Mouse (Mus musculus) heart, embryonic 15.5 days (tissue): ENCODE measurements around the gene Sec62. TPM values are rescaled to one million over a fixed set of nuclear protein-coding genes. Genes with fewer than 3 reads are reported as not detected.
A peak's percentile ranks its signal among the peaks of the same experiment; 100 is the strongest.

Source experiments
- ATAC-seq: fragments of 200-750 bp; cut with Nextera tagmentation; replicated peaks from 2 replicates; pipeline ENCODE4 v1.8.0; 2017; ENCODE audit warnings: low read depth, moderate TSS enrichment; ENCODE audit not compliant: insufficient number of reproducible peaks, insufficient read depth, low FRiP score
- H3K27ac ChIP-seq: fragments of 300-500 bp; sonication (generic); 2 replicates; pipeline ENCODE4 v1.5.1; 2015; ENCODE audit warnings: mild to moderate bottlenecking, inconsistent platforms
- H3K27me3 ChIP-seq: fragments of 300-500 bp; sonication (generic); 2 replicates; pipeline ENCODE4 v1.6.1; 2015; ENCODE audit warnings: inconsistent platforms
- H3K36me3 ChIP-seq: fragments of 300-500 bp; sonication (generic); 2 replicates; pipeline ENCODE4 v1.6.1; 2015; ENCODE audit warnings: mild to moderate bottlenecking, inconsistent platforms
- H3K4me1 ChIP-seq: fragments of 300-500 bp; sonication (generic); replicated peaks from 2 replicates; pipeline ENCODE4 v1.6.1; 2015; ENCODE audit warnings: inconsistent platforms
- H3K4me2 ChIP-seq: fragments of 300-500 bp; sonication (generic); 2 replicates; pipeline ENCODE4 v1.6.1; 2015; ENCODE audit warnings: inconsistent platforms, mild to moderate bottlenecking, moderate library complexity
- H3K4me3 ChIP-seq: fragments of 300-500 bp; sonication (generic); 2 replicates; pipeline ENCODE4 v1.5.1; 2015; ENCODE audit warnings: mild to moderate bottlenecking, inconsistent platforms
- H3K9ac ChIP-seq: fragments of 300-500 bp; sonication (generic); 2 replicates; pipeline ENCODE4 v1.6.1; 2015; ENCODE audit warnings: mild to moderate bottlenecking, inconsistent platforms
- H3K9me3 ChIP-seq: fragments of 300-500 bp; sonication (generic); replicated peaks from 2 replicates; pipeline ENCODE4 v1.6.1; 2016; ENCODE audit warnings: inconsistent platforms
- WGBS: fragments of 180-500 bp; shearing (Covaris S2); methylation state at CpG from one replicate; pipeline ENCODE4 v1.1.7; 2015; ENCODE audit warnings: mixed read lengths; 5-methylcytosine and 5-hydroxymethylcytosine counted together
- polyA plus RNA-seq: library from polyadenylated mRNA; unstranded; fragments of >200 nt; fragmentation: Nextera tagmentation; extraction: Ambion mirVana; gene quantifications from 2 replicates; pipeline ENCODE4 v1.2.1, GENCODE M21; 2015

Sec62 gene
- polyA plus RNA-seq: 42.9 and 71.3 TPM in 2 replicates

DNA sequence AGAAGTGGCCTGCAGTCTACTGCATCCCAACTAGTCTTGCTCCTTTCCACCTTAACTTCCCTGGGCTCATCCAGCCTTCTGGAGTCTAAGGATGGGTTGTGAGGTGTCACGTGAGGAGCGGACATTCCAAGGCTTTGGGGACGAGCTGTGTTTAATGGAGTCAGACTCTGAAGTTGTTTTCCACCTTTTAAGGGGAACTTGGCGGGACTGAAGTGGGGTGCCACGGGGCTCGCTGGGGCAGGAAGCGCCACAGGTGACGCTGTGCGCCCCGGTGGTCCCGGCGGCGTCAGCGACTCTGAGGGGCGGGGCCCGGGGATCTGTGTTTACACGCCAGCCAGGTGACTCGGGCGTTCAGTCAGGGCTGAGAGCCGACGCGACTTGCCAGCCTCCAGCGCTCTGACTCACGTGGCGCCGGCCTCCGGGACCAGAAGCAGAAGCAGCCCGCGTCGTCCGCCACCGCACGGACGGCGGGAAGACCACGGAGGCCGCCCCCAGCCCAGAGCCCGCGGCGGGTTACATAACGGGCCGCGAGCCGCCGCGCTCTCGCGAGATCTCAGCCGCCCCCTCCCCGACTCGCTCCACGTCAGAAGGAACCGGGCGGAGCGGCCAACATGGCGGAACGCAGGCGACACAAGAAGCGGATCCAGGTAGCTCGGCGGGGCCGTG lies at the start of gene Sec62:
TSS of gene Sec62 (plus strand) at position 139 of the 666 bp plus-strand sequence.
- Histone ChIP-seq H3K9me3 (no peaks in the 10 kb centered on the region), H3K4me2 (peak within 1 kb of the TSS; percentile 70), H3K9ac (peak within 1 kb of the TSS; percentile 98), H3K4me3 (peak within 1 kb of the TSS; percentile 100), H3K27ac (peak within 1 kb of the TSS; percentile 92), H3K27me3 (no peaks in the 10 kb centered on the region), H3K4me1 (peaks cover 4% of the 10 kb centered on the region; the same call in 1 of the 2 replicates), H3K36me3 (no peaks in the 10 kb centered on the region)
- under 1% methylated on average over 62 of the region's 62 CpGs for WGBS
- ATAC-seq: peak; percentile 94

DNA sequence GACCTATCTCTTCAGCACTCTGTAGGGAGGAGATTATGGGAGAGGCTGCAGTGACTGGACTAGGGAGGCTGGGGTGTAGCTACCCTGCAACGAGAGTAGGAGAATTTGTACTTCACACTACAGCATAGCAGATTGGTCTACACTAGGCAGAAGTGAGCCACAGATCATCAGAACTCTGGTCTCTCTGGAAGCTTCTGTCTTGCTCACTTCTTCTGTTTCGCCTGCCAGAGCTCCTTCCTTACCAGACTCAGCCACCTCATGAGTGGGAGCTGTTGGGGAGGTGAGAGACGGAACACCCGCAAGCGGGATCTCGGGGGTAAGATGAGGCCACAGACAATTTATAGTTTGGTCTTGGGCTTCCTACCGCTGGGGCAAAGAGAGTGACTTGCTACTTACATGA lies 49.8 kb upstream of the Sec62 start:
- no peaks in the 10 kb centered on the region for H3K36me3 ChIP-seq
- H3K9me3 ChIP-seq: no peaks in the 10 kb centered on the region
- ATAC-seq: no peak
- no peak overlapping the region for H3K4me2 ChIP-seq
- H3K27me3 ChIP-seq: no peaks in the 10 kb centered on the region
- H3K27ac ChIP-seq: no peak overlapping the region
- no peaks in the 10 kb centered on the region for H3K4me1 ChIP-seq
- H3K4me3 ChIP-seq: no peak overlapping the region
- no peak overlapping the region for H3K9ac ChIP-seq
- 85% methylated on average over 7 of the region's 7 CpGs for WGBS

DNA sequence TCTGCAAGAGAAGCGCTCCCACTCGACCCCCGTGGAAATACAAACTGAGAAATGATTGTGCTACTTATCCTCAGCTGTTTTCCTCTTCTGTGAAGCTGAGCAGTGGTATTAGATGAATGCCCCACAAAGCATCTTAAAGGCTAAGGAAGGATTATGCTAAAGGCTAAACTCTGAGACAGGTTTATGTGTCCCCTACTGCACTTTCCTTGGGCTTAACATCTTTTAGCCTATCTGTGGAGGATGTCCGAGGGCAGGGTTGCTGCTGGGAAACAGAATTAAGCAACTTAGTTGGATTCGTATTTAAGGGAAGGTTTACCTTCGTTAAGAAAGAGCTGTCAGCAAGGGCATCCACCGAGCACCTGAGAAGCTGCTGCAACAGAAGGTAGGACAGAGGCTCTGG lies 46.7 kb upstream of the Sec62 start, which contains the start of gene Samd7:
TSS of gene Samd7 (plus strand) at position 288 of the 400 bp plus-strand sequence.
- H3K9ac ChIP-seq: no peak within 1 kb of the TSS
- no peaks in the 10 kb centered on the region for H3K9me3 ChIP-seq
- no peaks in the 10 kb centered on the region for H3K27me3 ChIP-seq
- no peak within 1 kb of the TSS for H3K4me2 ChIP-seq
- 72% methylated on average over 7 of the region's 7 CpGs for WGBS
- H3K4me1 ChIP-seq: no peaks in the 10 kb centered on the region
- H3K4me3 ChIP-seq: no peak within 1 kb of the TSS
- H3K36me3 ChIP-seq: no peaks in the 10 kb centered on the region
- no peak for ATAC-seq
- H3K27ac ChIP-seq: no peak within 1 kb of the TSS

DNA sequence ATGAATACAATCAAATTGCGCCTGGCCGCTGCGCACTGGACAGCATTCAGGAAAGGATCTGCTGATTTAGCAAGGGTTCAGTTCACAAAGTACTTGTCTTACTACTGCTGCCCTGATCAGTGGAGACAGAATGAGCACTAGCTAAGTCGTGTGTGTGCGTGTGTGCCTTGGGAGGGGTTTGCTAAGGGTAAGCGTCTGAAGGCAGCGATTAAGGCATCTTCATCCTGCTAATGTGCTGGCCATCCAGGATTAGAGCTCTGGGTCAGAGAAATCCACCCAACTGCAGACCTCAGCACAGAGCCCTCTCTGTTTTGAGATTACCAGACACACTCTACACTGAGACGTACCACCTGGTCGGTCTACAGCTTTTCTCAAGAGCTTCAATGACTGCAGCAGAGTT lies 44.4 kb upstream of the Sec62 start:
- Histone ChIP-seq H3K27ac (no peak overlapping the region), H3K9me3 (no peaks in the 10 kb centered on the region), H3K27me3 (no peaks in the 10 kb centered on the region), H3K36me3 (no peaks in the 10 kb centered on the region), H3K9ac (no peak overlapping the region), H3K4me2 (no peak overlapping the region), H3K4me1 (no peaks in the 10 kb centered on the region), H3K4me3 (no peak overlapping the region)
- no peak for ATAC-seq
- 78% methylated on average over 9 of the region's 9 CpGs for WGBS

DNA sequence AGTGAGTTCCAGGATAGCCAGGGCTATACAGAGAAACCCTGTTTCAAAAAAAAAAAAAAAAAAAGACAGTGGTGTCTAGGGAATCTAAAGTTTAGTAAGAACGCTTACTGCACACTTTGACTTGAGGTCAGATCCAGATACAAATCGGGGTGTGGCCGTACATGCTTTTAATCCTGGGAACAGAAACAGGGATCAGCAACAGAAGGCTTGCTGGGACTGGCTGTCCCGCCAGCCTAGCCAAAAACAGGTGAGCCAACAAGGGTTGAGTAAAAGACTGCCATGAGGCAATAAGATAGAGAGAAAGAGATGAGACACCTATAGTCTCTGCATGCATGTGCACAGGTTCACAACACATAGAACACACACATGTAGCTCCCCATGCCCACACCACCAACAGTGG lies 38.0 kb upstream of the Sec62 start:
- no peak for ATAC-seq
- Histone ChIP-seq H3K27ac (no peak overlapping the region), H3K4me1 (no peaks in the 10 kb centered on the region), H3K4me3 (no peak overlapping the region), H3K4me2 (no peak overlapping the region), H3K36me3 (no peaks in the 10 kb centered on the region), H3K9ac (no peak overlapping the region), H3K9me3 (no peaks in the 10 kb centered on the region), H3K27me3 (no peaks in the 10 kb centered on the region)
- 87% methylated on average over 4 of the region's 4 CpGs for WGBS

DNA sequence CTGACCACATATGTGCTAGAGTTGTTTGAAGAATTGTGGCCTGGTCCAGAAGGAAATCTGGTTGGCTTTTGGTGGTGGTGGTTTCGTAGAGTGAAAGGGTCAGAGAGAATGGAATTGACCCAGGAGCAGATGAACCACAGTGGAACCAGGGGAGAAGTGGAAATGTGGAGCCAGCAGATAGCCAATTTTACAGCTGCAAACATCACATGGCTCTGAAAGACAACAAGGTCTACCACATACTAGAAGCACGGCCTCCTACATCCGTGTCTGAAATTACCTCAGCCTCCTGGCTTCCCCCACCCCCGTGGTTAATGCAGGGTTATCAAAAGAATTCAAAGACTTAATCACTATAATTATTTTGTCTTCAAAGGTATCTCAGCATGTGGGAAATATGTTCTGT lies 27.8 kb upstream of the Sec62 start:
- Histone ChIP-seq H3K27me3 (no peaks in the 10 kb centered on the region), H3K4me3 (no peak overlapping the region), H3K4me2 (no peak overlapping the region), H3K27ac (no peak overlapping the region), H3K9ac (no peak overlapping the region), H3K4me1 (peaks cover 11% of the 10 kb centered on the region), H3K9me3 (no peaks in the 10 kb centered on the region), H3K36me3 (no peaks in the 10 kb centered on the region)
- WGBS: 80% methylated on average over 4 of the region's 4 CpGs
- ATAC-seq: no peak

DNA sequence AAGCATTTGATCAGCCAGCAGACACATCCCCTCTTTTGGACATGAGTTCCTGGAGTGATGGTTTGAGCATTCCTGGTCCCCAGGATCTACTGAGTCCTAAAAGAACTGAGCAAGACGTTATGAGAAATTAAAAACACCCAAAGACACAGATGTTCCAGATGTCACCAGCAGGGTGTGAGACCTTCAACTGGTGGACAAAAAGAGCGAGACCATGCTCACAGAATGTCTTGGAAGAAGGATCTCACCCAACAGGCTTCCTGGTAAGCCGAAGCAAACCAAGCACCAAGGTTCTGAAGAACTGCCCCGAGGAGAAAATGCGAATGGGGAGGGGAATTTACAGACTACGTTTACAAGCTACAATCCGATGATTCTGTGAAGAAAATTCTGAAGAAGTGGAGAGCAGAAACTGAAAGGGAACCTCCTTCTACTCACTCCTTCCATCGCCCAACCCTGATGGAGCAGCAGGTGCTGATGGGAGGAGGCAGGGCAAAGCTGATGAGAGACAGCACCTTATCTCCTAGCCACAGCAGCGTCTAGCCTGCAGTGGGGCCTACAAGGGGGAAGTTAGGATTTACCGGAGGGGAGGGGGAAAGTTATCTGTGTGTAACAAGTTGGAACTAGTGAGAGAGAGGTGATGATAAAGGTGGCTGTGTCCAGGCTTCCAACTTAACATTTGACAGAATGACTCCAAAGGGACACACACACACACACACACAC lies 27.2 kb upstream of the Sec62 start:
- peak; percentile 78 for ATAC-seq
- Histone ChIP-seq H3K27ac (0 out of 2 replicates have a peak overlapping the region, but pooled peaks have one; percentile 47), H3K36me3 (no peaks in the 10 kb centered on the region), H3K27me3 (no peaks in the 10 kb centered on the region), H3K4me3 (no peak overlapping the region), H3K9ac (no peak overlapping the region), H3K4me1 (peaks cover 11% of the 10 kb centered on the region), H3K9me3 (no peaks in the 10 kb centered on the region), H3K4me2 (peak overlapping the region; percentile 47)
- 44% methylated on average over 10 of the region's 10 CpGs for WGBS

DNA sequence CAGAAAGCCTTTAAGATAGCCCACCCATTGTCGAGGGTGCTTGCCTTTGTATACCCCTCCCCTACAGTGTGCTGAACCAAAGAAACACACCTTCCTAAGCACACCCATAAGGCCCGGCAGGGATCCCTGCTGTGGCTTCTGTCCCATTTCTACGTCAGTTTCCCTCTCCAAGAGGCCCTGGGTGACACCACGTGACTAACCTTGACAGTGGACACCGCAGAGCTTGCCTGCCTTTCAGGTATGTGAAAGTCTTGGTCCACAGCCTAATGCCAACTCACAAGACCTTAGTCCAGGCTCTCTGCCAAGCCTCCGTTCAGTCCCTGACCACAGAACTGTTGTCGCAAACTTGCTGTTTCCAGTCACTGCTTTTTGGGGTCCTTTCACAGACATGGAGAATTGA lies 26.5 kb upstream of the Sec62 start:
- H3K4me2 ChIP-seq: peak overlapping the region; percentile 47
- WGBS: 29% methylated on average over 7 of the region's 7 CpGs
- H3K9me3 ChIP-seq: no peaks in the 10 kb centered on the region
- peaks cover 11% of the 10 kb centered on the region for H3K4me1 ChIP-seq
- H3K36me3 ChIP-seq: no peaks in the 10 kb centered on the region
- H3K27me3 ChIP-seq: no peaks in the 10 kb centered on the region
- H3K27ac ChIP-seq: peak overlapping the region; percentile 47
- no peak overlapping the region for H3K9ac ChIP-seq
- H3K4me3 ChIP-seq: no peak overlapping the region
- peak; percentile 78 for ATAC-seq

DNA sequence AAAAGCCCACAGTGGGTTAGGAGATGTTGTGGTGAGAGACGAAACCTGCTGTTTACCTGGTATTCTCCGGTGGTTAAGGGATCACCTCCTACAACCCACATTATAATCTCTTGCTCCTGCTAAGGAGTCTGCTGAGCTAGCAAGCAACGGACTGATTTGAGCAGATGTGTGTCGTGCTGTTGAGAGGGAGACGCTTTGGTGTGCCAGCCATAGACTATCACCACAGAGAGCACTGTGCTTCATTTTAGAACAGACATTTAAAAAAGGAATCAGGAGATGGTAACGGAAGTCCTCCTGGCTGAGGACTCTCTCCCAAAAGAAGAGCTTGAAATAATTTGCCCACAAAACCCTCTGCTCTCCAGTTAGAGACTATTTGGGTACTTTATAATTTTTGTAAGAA lies 25.4 kb upstream of the Sec62 start:
- Histone ChIP-seq H3K4me1 (peaks cover 11% of the 10 kb centered on the region), H3K9ac (no peak overlapping the region), H3K9me3 (no peaks in the 10 kb centered on the region), H3K4me3 (no peak overlapping the region), H3K27ac (no peak overlapping the region), H3K4me2 (no peak overlapping the region), H3K36me3 (no peaks in the 10 kb centered on the region), H3K27me3 (no peaks in the 10 kb centered on the region)
- 73% methylated on average over 6 of the region's 6 CpGs for WGBS
- ATAC-seq: no peak

DNA sequence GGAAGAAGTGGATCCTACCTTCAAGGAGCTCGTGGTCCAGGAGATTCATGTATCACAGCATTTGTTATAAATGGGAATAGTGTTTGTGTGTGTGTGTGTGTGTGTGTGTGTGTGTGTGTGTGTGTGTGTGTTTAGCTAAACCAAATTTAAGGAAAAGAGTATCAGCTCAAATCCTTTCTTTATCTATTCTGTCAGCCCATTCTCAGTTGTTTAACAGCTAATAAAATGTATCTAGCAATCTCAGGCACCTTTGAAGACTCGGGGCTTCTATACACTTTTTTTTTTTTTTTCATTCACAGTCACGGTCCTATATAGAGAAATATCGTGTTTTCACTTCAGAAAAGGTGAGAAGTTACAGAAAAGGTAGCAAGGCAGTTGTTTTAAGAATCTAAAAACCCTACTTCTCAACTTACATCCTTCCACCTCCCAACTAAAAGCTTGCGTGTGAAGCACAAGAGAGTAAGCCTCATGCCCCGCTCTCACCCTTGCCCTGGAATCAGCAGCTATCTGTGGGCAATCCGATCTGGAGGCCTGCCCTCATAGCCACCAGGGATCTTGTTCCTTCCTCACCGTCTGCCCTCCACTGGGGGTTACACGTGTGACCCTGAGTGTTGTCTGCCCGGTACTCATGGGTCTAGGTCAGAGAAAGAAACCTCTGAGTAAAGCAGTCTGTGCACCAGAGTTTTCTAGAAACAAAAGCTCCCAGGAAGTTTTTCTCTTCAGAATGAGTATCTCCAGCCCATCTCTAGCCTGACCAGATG lies 22.7 kb upstream of the Sec62 start:
- no peak overlapping the region for H3K27ac ChIP-seq
- no peaks in the 10 kb centered on the region for H3K27me3 ChIP-seq
- H3K4me3 ChIP-seq: no peak overlapping the region
- no peaks in the 10 kb centered on the region for H3K36me3 ChIP-seq
- ATAC-seq: no peak
- no peak overlapping the region for H3K4me2 ChIP-seq
- H3K9ac ChIP-seq: no peak overlapping the region
- no peaks in the 10 kb centered on the region for H3K9me3 ChIP-seq
- 53% methylated on average over 10 of the region's 10 CpGs for WGBS
- peaks cover 11% of the 10 kb centered on the region for H3K4me1 ChIP-seq

DNA sequence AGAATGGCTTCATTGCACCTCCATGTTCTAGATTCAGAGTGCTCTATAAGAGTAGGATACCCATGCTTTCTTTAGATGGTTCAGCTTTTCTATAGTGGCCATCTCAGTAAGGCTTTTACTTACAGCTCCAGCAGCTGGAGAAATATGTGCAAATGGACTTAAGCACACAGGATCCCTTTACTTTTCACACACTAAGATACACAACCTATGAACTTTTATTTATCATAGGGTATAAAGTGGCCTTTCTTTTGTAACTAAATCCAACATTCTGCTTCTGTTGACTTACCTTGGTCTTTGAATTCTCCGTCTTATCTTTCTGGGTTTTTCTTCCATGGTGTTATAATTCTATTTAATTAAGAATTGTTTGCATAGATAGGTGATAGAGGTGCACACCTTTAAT lies 21.1 kb upstream of the Sec62 start:
- no peak overlapping the region for H3K4me2 ChIP-seq
- H3K27me3 ChIP-seq: no peaks in the 10 kb centered on the region
- H3K9ac ChIP-seq: no peak overlapping the region
- no peak for ATAC-seq
- H3K9me3 ChIP-seq: no peaks in the 10 kb centered on the region
- no peaks in the 10 kb centered on the region for H3K36me3 ChIP-seq
- WGBS: 94% methylated on average over 1 of the region's 1 CpGs
- no peak overlapping the region for H3K4me3 ChIP-seq
- H3K27ac ChIP-seq: no peak overlapping the region
- no peaks in the 10 kb centered on the region for H3K4me1 ChIP-seq
